ENCODE assay signal across 23 mouse cellular contexts in the genomic region with DNA sequence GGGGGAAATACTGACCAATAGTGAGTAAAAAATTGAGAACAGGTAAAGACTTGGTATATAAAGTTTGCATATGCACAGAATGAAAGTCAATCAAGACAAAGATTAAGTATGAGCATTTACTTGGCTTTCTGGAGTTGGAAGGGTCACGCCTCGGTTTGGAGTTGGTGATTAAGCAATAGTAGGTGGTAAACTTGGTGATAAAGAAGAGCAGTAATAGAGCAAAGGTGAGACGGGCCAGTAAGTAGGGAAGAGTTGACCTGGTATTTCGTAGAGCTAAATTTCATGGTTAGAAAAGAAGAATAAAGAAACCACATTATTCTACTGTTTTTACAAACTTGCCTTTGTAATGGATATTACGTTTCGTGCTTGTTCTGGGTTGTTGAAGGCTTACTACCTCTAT.
"Had no signal": no experiment of that assay in that cellular context is flagged by ENCODE, and none has a peak within 500 bp of the region (broad histone marks: within the 10 kb centered on the region; RNA-seq: fewer than 3 reads in every experiment).

No protein-coding gene starts in this region.

- H3K27ac ChIP-seq: kidney, postnatal 0 days; limb, embryonic 12.5 days; limb, embryonic 15.5 days; lung, embryonic 15.5 days; midbrain, embryonic 10.5 days; midbrain, embryonic 13.5 days; neural tube, embryonic 13.5 days; stomach, postnatal 0 days had no signal

- DNase-seq: kidney, adult 2 months; kidney, postnatal 25 days; layer of hippocampus, postnatal 36 days; left cerebral cortex, postnatal 4 days; lung, adult 18-20 months; lung, postnatal 10 days; lung, postnatal 36 days; right cerebral cortex, postnatal 14 days; right cerebral cortex, postnatal 4 days; thymus, adult 2 months; thymus, postnatal 14 days; thymus, postnatal 4 days had no signal

- H3K4me2 ChIP-seq: limb, embryonic 12.5 days; limb, embryonic 15.5 days; lung, embryonic 15.5 days; midbrain, embryonic 13.5 days; neural tube, embryonic 13.5 days had no signal

- H3K27me3 ChIP-seq: limb, embryonic 12.5 days; limb, embryonic 15.5 days; lung, embryonic 15.5 days; megakaryocyte, embryonic 14.5 days; midbrain, embryonic 13.5 days; neural tube, embryonic 13.5 days had no signal

- H3K9ac ChIP-seq: limb, embryonic 12.5 days; limb, embryonic 15.5 days; lung, embryonic 15.5 days; midbrain, embryonic 13.5 days; neural tube, embryonic 13.5 days had no signal

- ATAC-seq: midbrain, embryonic 13.5 days; midbrain, embryonic 16.5 days had no signal

- H3K4me3 ChIP-seq: limb, embryonic 12.5 days; limb, embryonic 15.5 days; lung, embryonic 15.5 days; midbrain, embryonic 10.5 days; midbrain, embryonic 13.5 days; myocyte; neural tube, embryonic 13.5 days had no signal

- H3K9me3 ChIP-seq: limb, embryonic 12.5 days; limb, embryonic 15.5 days; lung, embryonic 15.5 days; midbrain, embryonic 13.5 days; neural tube, embryonic 13.5 days had no signal
